Mouse (Mus musculus) CD8-positive naive resting alpha-beta T cell, adult 2 months (primary cell): Measurements from ENCODE around the gene Nxn.

Experiments used
- DNase-seq, 2 experiments: peaks; one replicate each; pipeline ENCODE4 v3.0.0; 2022; ENCODE audit warnings: low read depth in 2 of 2, low spot score in 2 of 2

Gene Nxn

DNA sequence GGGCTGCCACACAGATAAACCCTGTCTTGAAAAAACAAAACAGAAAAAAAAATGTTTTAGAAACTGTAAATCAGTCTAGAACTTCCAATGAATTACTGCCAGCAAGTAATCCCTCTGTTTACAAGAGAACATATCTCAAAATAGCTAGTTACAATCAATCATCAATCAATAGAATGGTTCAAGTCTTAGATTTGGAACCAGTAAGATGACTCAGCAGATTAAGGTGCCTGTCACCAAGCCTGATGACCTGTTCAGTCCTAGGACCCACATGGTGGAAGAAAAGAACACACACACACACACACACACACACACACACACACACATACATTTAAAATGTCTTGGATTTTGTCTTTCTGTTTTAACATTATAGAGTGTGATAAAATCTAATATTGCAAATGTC is 62.7 kb downstream of the Nxn start:
- no peak for DNase-seq

DNA sequence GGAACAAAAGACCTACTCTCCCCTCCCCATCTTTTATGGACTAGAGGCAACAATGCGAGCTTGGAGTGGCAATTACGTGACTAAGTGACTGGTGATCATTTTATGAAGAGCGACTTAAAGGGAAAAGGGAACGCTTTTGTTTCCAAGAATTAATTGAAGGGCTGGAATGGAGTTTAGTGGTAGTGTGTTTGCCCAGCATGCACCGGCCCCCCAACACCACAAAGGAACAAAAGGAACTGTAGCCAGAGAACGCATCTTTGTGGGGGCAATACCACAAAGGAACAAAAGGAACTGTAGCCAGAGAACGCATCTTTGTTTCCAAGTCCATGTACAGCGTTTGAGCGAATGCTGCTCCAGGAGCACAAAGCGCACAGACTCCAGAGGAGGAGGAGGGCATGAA is 64.0 kb downstream of the Nxn start:
- no peak for DNase-seq

DNA sequence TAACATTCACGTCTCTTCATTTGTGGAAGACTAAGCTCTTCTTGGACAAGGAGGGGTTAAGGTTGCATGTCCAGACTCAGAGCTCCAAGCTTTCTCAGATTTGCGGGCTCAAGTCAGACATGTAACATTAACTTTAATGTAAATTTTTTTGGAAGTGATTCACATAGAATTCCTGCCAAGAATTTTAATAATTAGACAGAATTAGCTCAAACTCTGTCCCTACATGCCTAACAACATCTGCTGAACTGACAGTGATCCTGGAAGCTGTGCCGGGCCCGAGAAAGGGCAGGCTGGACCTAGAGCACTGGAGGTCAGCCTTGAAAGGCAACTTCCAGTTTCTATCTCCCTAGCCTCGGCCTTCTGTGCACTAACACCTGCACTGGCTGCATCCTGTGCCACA is 66.7 kb downstream of the Nxn start:
- no peak for DNase-seq

DNA sequence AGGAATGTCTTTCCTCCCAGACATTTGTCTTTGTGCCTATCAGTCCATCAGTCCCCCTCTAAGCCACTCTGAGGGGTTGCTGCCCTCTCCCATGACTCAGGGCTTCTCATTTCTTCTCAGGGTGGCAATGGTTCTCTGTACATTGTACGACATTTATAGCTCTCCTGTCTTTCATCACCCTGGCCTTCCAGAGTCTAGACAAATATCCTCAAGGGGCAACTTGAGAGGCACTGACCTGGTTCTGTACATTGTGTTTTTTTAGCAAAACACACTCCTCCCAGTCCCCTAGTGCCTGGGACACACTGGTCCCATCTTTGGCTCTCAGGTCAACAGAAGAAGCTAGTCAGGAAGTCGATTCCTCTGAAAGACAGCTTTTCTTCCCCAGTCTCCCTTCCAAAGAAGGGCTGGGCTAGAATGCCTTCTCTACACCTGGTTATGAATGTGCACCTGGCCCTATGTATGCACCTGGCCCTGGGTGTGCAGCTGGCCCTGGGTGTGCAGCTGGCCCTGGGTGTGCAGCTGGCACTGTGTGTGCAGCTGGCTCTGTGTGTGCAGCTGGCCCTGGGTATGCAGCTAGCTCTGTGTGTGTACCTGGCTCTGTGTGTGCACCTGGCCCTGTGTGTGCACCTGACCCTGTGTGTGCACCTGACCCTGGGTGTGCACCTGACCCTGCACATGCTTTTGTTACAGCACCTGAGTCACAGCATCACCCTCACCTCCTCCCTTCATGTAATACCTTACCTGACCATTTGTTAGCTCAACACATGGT is 70.2 kb downstream of the Nxn start:
- DNase-seq, result no peak

DNA sequence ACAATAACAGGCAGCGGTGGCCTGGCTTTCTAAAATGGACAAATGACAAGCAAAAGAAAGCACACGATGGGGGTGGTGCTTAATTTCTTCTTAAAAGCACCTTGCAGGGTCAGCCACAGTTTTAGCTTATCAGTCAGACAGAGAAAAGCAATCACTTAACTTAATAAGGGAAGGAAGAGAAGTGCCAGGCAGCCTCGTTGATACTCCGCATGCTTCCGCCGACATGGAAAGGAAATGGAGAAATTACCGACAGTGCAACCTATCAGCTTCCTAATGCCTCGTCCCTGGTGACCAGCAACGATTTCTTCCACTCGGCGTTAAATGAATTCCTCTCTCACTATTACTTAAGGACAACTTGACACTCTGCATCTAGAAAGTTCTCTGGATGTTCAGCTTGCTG is 70.9 kb downstream of the Nxn start:
- DNase-seq, result no peak

DNA sequence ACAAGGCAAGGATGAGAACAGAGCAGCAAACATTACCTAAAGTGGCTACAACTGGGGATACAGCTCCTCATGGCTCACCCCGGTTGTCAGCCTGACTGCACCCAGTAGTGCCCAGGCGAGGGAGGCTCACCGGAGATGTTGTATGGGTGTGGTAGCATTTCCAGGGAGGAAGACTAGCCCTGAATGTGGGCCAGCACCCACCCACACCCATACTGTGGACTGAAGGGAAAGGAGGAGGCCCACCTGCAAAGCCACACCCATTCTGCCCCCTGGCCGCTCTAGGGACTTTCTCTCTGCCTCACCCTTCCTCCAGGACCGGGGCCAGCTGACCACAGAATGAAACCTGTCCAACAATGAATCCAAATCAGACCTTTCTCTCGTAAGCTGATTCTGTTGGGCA is 72.3 kb downstream of the Nxn start:
- no peak for DNase-seq

DNA sequence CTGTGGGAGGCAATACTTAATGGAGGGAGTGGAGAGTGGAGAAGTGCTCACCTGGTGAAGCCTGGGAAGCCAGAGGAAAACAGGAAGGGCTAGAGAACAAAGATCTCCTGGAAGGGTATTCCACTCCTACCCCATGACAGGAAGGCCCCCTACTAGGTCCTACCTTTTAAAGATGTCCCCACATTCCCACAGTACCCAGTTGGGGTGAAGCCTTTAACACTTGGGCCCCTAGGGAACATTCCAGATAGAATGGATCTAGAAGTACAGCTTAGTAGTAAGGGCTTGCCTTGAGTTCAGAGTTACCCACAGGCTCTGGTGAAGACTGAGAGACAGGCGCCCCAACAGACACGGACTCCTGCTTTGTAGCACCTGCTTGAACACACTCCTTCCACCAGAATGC is 72.9 kb downstream of the Nxn start:
- DNase-seq, result no peak

DNA sequence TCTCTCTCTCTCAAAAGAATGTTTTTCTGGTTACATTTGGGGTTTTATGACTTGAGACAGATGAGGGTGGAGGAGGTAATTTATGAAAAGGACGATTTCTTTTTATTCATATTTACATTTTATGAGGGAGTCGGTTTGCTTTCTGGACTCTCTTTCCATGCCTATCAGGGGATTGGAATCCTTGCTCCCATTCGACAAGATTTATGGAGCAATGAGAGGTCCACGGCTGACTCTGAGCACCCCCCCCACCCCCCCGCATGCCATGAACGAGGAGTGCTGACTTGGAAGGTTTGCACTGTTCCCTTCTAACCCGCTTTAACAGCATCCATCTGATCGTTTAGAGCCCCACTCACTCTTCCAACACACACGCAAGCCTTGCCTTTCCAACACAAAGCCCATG is 74.1 kb downstream of the Nxn start:
- no peak for DNase-seq

DNA sequence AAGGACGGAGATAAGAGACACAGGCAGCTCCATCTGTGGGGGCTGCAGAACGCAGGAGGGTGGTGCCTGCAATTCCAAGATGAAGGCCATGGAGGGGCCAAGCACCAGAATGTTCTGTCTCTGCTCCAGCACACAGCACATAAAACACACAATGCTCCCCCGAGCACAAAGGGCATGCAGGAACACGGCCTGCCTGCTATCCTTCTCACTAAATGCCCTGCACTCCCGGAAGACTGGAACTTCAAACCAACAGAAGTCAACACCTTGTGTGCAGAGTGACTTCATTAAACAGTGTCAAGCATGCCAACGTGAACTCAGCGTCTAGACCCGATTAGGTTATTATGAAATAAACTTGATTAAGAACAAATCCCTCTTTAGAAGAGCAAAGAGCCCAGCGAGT is 74.7 kb downstream of the Nxn start:
- DNase-seq, result no peak

DNA sequence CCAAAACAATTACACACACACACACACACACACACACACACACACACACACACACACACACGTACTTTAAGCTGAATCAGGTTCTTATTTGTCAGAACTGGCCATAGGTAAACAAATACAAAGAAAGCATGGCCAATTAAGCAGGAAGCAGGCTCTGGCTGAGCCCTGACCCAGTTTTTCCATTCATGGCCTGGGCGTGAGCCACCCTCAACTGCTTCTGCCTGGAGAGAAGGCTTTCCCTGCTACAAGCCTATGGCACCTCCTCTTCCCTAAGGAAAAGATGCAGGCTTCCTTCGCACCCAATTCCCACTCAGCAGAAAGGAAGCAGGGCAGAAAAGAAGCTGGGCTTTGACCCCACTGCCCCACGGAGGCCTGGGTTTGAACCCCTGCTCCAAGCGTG is 76.0 kb downstream of the Nxn start:
- DNase-seq, result no peak

DNA sequence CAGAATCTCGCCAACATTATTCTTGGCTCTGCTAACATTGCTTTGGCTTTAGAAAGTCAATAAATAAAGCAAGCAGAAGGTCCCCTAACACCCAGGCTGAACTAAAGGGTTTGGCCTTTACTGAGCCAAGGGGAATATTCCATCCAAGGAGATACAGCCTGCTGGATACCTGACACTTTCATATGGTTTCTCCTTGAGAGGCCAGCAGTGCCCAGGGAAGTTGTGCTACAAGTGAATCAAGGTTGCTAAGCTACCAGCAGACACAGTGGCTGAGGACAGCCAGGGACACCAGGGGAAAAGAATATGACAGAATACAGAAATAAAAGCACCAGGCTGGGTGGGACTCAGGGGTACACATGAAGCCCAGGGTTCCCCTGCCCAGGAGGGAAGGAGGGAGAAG is 76.9 kb downstream of the Nxn start:
- no peak for DNase-seq

DNA sequence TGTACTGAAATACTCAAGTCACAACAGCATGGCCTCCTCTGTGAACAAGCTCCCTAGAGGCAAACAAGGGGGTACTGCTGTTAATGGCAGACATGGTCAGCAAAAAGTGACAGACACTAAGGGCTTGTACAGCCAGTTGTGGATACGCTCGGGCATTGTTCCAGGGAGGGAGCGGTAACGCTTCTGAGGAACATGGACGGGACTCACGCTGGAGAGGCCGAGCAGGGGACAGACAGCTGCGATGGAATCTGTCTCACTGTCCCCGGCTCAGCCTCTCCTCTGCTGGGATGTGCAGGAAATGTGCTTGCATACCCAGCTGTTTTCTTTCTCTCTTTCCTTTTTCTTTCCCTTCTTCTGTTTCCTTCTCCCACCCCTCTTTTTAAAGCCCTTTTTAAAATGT is 78.5 kb downstream of the Nxn start:
- no peak for DNase-seq

DNA sequence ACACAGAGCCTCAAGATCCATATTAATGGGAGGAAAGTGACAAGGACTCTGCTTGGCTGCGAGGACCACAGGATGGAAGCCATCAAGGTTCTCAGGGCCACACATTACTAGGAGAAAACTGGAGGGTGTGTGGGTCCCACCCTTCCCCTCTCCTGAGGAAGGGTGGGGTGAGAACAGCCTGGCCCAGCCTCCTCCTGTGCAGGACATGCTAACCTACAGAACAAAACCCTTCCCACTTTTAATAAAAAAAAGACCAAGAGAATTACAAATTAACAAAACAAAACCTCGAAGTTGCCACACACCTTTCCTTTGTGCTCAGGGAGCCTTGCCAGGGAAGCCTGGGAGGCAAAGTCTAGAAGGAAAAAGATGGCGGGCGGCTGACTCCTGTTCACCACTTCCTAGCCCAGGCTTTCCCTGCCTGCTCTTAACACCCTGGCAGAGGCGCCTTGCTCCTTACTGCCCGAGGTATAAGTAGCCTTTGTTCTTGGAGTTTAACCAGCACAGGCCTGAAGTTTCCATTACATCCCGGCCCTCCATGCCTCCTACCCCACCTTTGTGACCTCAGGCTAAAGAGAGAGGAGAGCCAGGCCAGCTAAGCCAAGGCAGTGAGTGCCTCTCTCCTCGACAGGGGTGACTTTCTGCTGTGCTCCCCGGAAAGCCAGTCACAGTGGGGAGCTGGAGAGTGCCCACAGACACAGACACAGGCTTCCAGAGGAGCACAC is 79.1 kb downstream of the Nxn start:
- no peak for DNase-seq

DNA sequence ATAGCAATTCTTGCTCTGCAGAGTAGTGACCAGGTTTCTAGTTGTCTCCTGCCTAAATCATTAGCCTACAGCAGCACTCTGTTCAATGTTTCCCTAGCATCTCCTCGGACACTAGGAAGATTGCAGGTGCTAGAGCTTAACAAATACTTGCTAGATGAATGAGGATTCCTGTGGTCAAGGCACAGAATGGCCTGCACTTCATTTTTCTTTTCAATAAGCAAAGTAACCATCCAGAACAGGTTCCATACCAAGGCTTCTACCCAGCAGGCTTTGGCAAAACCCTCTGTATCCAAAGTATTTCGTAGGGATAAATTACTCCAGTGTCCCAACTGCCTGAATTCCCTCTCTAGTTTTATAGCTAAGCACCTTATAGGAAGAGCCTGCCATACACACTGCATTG is 81.0 kb downstream of the Nxn start:
- DNase-seq, result no peak

DNA sequence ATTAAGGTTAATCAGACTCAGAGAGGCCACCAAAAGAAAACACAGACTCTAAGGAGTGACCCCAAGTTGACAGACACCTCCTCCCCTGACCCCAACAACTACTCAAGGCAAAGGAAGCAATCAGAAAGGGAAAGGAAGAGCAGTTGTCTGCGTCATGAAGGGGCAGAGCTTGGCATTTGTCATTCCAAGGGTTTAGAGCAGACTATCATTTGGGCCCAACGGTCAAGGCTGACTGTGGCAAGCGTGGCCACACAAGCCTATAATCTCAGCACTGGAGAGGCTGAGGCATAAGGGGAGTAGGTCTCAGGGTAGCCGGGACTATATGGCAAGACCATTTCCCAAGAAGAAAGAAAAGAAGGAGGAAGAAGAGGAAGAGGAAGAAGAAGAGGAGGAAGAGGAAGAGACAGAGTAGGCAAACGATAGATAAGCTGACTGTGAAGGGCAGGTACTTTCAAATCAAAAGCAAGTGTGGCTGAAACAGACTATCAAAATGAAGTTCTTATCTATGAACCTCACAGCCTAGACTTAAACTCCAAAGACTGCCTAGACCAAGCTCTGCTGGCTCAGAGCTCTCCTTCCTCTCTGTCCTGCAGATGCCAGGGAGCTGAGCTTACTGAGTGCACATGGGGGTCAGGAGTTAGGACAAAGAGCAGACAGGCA is 83.0 kb downstream of the Nxn start:
- no peak for DNase-seq

DNA sequence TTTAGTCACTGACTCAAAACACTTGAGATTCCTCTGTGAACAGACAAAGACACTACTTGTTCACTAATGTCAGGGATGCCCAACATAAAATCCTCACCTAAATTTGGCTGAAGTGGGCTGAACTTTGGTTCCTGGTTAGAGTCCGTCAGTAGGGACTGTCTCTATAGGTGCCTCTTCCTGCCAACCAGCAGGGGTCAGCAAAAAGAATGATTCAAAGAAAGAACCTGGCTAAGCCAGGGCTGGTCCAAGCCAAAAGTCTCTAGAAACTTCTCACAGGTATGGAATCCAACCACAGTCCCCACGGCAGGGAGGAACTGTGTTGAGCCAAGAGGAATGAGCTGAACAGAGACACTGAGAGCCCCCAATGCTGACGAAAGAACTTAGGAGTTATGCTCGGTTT is 84.2 kb downstream of the Nxn start:
- DNase-seq, result no peak

DNA sequence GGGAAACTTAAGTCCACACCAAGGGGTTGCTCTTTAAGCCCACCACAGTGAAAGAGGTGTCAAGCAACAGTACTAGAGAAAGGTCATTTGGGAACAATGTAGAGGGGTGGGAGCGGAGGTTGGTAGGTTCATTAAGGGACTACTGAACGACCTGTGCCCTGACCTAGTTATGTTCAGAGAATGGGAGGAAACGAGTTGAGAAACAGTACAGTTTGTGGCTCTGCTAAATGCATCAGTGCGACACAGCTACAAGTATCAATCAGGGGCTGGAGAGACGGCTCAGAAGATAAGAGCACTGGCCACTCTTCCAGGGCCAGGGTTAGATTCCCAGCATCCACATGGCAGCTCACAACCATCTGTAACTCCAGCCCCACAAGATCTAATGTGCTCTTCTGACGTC is 84.8 kb downstream of the Nxn start:
- DNase-seq, result no peak

DNA sequence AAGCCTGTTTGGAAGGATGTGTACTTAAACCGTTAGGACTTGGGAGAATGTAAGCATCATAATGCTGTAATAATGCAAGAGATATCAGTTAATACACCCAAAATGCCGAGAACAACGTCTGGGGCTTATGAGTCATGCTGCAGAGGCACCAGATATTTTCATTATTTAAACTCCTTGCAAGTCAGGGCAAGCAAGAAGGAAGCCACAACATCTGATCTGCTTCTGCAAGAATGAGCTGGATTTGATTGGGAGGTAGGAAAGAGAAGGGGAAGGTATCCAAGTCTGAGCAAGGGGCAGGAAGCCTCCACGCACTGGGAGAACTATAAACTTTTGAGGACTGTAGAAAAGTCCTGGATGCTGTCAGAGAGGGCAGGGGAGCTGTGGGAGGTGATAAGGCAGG is 86.1 kb downstream of the Nxn start:
- DNase-seq, result no peak

DNA sequence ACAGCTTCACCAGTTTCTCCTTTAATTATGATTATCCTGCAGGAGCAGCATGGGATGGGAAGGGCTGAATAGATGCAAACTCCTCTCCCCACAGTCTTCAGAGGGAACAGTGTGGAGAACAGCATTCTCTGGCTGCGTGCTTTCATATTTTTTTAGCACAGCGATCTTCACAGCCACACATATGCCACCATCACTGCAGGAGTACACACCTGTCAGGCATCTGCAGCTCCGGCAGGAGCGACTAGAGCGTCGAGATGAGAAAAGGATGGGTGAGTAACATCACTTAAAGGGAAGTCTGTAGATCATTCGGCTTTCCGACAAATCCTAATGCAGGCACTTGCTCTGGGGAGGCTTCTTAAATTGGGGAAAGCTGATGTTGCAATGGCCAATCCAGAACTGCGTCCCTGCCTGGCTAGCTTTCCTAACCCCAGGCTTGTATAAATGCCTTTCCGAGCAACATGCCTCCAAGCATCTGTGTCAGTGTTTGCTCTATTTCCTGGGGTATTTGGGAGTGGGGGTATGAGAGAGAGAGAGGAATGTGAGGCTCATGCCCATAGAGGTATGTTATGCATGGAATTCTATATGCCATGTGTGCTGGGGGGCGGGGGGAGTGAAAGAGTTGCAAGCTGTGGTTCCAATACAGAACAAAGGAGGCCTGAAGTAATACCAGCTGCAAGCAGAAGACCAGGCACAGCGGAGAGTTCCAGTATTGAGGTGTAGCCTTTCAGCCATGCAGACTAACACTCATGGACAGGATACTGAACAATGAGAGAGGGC is 87.5 kb downstream of the Nxn start:
- no peak for DNase-seq

DNA sequence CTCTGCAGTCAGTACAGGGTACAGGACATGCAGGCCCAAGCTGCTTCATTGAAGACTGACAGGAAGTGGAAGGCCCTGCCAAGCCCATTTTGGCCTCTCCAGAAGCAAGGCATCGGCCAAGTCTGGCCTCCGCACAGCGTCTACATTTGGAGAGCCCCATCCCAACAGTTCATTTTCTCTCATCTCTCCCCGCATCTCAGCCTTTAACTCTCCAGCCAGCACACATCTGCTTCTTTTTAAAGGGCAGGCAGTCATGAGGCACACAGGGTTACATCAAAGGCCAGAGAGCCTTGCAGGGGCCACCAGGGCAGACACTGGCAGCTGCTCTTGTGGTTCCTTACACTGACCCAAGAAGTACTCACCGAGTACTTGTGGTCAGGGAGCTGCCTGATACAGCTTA is 89.1 kb downstream of the Nxn start:
- no peak for DNase-seq

DNA sequence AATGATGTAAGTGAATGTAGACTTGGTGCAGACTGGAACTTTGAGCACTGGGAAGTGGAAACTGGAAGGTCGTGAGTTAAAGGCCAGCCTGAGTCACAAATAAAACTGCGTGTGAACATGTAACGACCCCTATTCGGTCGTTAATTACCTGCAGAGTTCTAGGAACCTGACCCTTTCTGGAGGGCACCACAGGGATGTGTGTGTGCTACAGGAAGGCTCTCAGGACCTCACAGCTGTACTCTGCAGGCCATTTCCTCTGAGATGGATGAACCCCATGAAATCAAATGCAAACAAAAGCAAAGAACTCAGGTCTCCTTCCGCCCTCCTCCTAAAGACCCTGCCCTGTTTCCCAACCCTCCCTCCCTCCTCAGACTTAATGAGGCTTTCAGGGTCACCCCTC is 89.9 kb downstream of the Nxn start:
- no peak for DNase-seq

DNA sequence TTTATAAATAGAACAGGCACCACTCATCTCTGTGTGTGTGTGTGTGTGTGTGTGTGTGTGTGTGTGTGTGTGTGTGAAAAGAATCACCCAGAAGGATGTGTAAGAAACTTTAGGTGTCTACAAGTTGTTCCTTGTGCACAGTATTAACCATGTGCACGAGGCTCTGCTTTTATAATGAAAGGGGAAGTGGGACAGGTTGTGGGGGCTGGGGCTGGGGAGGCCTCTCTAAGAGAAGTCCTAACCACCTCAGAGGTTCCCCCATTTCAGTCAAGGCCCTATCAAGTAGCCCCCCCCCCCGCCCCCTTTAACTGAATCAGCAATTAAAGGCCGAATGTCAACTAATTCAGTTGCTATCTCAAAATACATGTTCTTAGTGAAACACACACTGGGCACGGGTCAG is 92.2 kb downstream of the Nxn start:
- no peak for DNase-seq
